Mouse (Mus musculus) kidney, adult 8-10 months (tissue): ENCODE results near the gene Zcchc10.
"Not testable (repeated sequence)": the region's sequence is repeated elsewhere in the genome, so short reads cannot be mapped to it uniquely, and the experiment has no call there.

Experiments used
- DNase-seq, 2 experiments: peaks; one replicate each; pipeline ENCODE4 v3.0.0; 2022

Zcchc10 gene

DNA sequence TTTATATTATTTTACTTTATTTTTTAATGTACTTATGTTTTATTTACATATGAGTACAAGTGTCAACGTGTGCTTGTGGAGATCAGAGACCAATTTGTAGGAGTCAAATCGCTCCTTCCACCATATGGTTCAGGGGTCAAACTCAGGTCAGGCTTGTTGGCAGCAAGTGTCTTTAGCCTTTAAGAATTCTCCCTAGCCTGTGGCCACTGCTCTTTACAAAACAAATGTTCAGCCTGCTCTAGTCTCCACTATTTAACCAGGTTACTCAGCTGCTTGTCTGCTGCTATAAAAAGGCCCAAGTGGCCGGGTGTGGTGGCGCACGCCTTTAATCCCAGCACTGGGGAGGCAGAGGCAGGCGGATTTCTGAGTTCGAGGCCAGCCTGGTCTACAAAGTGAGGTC lies 6.4 kb upstream of the Zcchc10 start:
- no peak for DNase-seq

DNA sequence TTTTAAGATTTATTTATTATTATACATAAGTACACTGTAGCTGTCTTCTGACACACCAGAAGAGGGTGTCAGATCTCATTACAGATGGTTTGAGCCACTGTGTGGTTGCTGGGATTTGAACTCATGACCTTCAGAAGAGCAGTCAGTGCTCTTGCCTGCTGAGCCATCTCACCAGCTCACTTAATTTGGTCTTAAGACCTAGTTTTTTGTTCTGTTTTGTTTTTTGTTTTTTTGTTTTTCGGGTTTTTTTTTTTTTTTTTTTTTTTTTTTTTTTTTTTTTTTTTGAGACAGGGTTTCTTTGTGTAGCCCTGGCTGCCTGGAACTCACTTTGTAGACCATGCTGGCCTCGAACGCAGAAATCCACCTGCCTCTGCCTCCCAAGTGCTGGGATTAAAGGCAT lies 5.9 kb upstream of the Zcchc10 start:
- DNase-seq = not testable (repeated sequence)

DNA sequence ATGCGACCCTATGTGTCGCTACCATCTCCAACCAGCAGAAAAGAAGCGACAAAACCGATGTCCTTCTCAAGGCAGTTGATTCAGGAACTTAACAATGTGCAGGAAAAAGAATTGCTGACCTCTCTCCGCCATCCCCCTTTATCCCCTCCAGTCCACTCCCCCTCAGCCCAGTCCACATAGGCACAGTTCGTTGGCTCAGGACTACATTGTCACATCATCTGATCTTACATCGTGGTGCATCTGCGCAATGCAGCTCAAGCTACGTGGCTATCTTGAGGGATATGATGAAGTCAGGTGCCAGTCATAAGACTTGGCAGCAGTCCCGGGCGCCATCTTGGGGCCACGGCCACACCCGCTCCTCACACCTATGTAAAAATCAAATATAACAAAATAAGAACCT lies 4.6 kb upstream of the Zcchc10 start:
- DNase-seq = not testable (repeated sequence)

DNA sequence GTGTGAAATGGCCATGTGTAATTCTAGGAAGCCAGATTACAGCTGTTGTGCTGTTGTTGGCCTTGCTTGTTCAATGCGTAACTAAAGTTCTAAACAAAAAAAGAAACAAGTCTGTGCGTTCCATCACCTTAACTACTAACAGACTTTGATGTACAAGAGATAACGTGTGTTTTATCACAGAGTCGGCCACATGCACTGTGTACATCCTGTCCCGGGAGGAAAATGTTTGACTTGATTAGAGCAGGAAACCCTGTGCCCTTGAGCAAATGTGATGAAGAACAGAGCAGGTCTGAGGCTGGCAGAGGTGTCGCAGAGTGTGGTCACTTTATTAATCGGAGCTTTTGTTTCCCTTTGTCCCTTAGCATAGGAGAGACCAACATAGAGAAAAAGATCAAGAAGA lies 5.8 kb downstream of the Zcchc10 start:
- DNase-seq = no peak

DNA sequence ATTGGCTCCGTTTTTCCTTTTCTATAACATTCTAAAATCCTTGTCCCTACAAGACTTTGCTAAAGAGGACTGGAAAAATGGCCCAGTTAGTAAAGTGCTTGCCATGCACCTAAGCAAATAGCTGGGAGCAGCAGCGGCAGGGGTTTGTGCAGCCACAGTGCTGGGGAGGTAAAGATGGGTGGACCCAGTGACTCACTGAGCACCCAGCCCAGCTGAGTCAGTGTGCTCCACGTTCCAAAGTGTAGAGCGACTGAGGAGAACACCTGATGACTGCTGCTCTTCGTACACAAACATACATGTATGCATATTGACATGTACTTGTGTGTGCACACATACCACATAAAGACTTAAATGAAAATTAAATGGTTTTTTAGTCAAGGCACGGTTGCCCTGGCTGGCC lies 6.6 kb downstream of the Zcchc10 start:
- DNase-seq = no peak

DNA sequence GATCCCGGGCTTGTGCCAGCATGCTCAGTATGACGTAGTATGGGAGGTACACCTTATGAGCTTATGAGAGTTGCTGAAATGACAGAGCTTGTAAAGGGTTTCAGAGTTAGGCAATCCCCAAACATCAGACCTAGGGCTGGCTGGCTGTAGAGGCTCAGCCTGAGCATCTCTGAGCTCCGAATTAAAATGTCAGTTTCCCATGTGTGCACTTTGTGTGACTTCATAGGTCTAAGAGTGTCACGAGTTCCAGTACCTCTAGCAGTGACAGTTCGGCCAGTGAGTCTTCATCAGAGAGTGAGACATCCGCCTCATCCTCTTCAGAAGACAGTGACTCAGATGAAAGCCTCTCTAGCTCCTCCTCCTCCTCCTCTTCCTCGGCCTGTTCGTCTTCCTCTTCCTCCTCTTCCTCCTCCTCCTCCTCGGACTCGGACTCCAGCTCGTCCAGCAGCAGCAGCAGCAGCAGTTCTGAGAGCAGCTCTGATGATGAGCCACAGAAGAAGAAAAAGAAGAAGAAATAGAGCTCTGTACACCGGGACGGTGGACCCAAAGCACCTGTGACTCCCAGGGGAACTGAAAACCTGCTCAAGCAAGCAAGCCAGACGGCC lies 7.7 kb downstream of the Zcchc10 start:
- no peak for DNase-seq

DNA sequence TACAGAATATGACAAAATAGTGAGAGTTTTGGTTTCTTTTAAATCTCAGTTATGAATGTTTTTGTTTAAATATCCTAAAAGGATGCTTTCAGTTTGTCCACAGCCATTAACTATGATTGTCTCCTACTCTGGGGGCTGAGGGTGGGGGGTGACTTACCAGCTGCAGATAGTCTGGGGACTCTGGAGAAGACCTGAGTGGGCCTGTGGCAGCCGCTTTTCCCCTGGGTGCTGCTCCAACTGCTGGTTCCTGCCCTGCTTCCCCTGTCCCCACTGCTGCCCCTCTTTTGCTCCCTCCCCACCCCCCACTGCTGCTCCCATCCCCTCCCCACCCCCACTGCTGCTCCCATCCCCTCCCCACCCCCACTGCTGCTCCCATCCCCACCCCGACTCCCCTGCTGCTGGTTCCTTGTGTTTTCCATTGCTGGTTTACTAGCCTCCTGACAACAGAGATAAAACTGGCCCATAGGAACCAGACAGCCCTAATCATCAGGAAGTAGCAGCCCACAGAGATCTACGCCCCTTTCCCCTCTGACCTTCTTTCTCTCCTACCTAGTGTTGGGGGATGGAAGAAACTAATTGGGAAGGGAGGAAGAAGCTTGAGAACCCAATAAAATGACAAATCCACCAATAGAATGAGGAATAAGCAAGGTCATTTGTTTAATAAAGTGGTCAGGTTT lies 11.2 kb downstream of the Zcchc10 start:
- no peak for DNase-seq

DNA sequence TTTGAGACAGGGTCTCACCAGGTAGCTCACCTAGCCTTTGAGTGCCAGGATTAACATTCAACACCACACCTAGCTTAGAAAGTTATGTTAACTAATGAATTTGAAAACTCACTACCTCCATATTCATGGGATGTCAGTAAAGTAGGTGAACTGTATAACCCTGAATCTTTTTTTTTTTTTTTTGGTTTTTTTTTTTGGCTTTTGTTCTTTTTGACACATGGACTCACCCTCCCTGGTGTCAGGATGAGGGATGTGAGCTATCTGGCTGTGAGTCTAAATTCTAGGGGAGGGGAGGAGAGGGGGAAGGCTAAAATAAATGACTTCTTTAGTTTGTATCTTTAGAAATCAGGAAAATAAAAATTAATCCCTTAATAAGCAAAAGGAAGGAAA lies 11.7 kb downstream of the Zcchc10 start:
- no peak for DNase-seq

DNA sequence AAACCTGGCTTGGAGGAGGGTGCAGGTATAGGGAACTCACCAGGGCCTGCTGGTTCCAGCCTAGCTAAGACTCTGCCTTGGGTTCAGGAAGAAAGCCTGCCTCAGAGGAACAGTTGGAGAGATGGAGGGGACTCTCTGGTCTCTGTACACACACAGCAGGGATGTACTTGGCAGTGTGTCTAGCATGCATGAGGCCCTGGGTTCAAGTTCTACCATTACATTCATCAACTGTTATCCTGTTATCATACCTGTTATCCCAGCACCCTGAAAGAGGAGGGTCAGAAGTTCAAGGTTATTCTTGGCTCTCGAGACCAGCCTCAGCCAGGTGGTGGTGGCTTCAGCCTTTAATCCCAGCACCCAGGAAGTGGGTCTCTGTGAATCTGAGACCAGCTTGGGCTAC lies 12.4 kb downstream of the Zcchc10 start:
- DNase-seq = no peak

DNA sequence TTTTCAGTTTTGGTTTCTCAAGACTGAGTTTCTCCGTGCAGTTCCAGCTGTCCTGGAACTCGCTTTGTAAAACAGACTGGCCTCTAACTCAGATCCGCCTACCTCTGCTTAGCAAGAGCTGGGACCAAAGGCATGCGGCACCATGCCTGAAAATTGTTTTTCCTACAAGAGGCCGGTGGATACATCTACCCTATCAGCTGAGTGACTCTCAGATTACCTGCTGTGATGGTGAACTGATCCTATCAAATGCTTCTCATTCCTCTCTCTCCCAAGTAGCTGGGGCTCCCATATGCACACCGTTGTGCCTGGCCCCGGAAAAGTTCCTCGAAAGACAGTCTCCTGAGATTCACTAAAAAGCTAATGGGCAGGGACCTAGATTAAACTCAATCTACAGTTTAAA lies 13.2 kb downstream of the Zcchc10 start:
- DNase-seq = no peak

DNA sequence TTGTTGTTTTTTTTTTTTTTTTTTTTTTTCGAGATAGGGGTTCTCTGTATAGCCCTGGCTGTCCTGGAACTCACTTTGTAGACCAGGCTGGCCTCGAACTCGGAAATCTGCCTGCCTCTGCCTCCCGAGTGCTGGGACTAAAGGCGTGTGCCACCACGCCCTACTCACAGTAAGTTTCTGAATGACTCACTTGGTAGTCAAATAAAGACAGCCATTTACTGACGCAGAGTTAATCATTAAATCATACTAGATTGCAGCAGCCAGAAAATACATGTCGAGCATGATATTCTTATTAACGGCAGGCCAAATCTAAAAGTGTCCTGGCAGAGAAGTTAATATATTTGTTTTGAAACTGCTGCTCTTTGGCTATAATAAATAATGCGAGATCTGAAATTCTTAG lies 16.5 kb downstream of the Zcchc10 start:
- not testable (repeated sequence) for DNase-seq

DNA sequence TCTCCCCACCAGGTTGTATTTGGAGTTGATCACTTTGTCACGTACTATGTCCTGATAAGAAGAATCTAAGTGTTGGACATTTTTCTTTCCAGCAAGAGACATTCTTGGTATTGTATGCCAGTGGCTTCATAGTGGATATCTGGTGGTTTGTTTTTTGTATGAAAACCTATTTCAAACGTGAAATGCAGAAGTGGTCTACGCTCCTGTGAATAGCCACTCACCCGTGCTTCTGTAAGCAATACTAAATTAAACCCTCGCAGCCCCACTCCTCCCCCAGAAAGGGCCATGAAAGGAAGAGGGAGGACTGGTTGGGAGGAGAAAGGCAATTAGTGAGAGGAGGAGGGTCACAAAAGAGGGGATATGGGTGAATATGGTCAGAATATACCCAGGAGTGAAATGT lies 18.2 kb downstream of the Zcchc10 start:
- no peak for DNase-seq

DNA sequence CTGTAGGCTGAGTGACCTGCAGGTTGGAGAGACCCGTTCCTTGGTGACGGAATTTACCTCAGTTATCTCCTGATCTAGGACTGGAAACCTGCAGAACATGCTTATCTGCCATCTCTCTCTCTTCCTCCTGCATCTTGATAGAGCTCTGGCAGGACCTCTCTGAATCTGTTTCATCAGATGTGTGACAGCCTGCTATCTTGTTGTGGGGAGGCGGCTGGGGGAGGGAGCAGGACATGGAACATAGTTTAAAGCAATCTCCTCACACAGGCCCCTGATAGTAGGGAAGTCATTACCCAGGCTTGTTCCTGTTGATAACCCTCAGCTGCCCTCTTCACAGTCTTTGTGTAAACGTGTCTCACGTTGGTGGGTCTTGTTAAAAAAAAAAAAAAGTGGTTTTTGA lies 20.8 kb downstream of the Zcchc10 start:
- DNase-seq = no peak

DNA sequence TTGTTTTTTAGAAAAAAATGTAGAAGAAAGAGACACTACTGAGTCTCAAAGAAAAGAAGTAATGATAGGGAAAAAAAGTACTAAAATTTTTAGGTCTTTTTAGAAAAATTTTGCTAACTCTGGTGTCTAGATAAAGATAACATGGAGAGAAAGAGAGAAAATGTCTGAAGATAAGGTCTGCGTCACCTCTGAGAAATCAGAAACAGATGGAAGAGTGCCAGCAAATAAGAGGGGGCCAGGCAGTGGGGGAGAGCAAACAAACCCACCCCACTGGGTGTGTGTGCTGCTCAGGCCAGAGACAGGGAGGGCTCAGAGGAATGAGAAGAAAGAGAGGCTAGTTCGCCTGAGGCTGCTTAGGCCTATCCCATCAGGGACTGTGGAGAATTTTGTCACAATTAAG lies 21.3 kb downstream of the Zcchc10 start:
- DNase-seq = no peak

DNA sequence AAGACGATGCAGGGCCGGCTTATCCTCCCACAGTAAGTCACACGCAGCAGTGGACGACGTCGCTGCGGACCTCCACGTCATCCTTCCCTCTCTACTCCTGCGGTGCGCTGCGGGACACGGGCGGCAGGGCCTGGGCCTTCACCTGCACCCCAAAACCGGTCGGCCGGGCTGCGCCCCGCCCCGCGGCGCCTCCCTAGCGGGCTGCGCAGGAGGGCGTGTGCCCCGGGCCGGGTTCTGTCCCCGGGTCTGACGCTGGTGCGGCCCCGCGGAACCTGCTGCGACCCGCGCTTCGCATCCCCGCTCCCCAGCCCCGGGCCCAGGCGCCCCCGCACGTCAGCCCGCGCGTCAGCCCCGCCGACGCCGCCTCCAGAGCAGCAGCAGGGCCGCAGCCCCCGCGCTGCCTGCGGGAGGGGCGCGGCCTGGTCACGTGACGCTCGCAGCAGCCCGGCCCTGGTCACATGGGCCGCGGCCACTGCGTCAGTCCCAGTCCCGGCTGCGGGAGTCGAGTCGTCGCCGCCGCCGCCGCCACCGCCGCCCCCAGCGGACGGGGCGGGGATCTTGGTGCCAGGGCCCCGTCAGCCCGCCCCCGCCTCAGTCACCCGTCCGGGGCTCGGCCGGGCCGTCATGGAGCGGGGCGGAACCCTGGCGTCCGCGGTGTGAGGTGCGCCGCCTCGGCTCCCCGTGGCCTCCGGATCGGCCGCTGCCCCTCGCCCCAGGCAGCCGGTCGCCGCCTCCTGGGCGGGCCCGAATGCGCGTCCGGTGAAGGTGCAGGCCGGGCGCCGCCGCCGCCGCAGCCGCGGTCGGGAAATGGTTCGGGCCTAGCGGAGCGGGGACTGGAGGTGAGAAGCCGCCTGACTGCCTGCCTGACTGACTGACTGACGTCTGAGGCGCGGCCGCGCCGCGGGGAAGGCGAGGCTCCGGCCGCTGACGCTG lies 26.1 kb downstream of the Zcchc10 start, which contains the start of gene Aff4:
Gene Aff4, plus strand, starts transcription at position 543 of the 933 bp plus-strand sequence.
- peak; percentile 85 for DNase-seq

DNA sequence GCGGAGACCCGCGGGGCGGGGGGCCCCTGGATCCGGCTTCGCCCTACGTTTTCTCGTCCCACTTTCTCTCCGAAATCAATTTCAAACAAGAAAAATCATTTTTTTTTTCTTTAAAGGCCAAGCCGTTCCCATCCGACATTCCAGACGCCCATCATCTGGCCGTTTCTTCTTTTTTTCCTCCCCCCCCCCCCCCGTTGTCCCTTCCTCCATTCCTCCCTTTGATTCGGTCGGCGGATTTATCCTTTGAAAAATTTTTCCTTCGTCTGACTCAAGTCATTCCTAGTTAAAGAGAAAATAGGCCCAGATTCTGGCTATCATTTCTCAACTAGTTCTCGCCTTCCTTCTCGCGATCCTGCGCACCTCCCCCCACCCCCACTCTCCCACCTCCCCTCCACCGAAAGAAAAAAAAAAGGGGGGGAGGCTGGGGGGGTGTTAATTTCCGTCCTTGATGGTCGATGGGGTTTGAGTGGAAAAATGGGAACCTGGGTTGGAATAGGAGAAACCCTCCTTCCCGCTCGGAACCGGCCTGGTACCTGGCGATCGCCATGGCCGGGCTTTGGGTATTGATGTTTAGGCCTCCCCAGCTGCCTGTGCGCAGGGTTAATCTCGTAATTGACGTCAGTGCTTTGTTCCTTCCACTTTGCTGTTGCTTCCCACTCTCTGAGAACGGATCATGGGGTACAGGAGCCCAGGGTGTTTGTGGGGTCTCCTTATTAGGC lies 26.9 kb downstream of the Zcchc10 start:
- DNase-seq = peak; percentile 33 to 35

DNA sequence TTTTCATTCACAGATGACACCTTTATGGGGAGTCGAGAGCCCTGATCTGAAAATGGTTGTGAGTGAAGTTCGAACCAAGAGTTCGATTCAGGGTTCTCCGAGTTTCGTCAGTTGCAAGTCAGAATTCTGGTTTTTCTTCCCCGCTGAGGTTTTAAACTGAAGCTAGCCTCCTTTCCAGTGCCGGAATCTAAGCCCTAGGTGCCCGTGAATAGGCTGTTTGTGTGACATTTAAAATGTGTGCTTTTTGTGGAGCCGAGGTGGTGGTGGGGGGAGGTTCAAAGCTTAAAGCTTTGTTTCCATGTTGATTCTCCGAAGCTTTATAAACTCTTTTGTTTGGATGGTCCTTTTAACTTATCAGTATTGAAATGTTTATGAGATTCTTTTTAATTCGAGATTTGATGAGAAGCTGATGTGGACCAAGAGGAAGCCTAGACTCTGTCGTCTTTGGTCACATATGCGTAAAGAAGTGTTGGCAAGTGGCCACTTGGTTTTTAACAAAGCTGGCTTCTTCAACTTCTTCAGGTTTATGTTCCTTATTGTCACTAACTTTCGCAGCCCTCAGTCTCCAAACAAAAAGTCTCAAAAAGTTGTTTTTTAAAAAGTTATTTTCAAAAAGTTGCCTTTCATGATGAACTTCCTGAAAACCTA lies 27.6 kb downstream of the Zcchc10 start:
- DNase-seq = no peak

DNA sequence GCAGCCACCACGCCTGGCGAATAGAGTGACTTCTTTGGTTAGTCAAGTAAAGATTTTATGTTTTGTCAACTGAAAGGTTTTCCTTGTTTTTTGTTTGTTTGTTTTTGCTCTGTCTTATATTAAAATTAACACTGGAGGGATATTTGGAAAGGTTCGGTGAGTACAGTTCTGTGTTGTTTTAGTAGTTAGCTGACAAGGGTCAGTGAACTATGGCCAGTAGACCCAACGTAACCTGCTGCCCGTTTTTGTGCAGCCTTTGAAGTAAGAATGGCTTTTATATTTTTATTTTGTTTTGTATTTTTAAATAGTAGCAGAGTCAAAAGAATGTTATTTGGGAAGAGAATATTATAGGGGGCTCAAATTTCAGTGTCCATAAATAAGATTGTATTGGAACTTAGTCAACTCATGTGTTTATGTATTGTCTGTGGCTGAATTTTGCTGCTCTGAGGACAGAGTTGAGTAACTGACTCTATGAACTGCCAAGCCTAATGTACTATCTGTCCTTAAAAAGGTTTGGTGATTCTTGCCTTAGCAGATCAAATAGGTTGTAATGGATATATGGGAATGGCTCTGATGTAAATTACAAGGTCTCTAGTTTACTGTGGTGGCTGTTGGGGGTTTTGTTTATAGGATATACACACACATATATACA lies 34.2 kb downstream of the Zcchc10 start:
- no peak for DNase-seq

DNA sequence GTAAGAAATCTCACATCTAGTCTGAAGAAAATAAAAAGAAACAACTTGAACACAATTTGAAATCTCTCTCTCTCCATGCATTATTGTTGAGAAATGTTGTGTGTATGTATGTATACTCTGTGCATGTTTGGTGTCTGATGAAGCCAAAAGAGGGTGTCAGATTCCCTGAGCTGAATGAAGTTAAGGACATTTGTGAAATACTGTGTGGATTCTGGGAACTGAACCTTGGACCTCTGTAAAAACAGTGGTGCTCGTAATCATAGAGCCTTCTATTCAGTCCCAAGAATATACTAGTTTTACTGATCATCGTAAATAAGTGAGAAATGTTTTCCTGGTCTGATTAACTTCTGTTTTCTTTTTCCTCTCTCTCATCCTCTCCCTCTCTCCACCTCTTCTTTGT lies 42.6 kb downstream of the Zcchc10 start:
- no peak for DNase-seq

DNA sequence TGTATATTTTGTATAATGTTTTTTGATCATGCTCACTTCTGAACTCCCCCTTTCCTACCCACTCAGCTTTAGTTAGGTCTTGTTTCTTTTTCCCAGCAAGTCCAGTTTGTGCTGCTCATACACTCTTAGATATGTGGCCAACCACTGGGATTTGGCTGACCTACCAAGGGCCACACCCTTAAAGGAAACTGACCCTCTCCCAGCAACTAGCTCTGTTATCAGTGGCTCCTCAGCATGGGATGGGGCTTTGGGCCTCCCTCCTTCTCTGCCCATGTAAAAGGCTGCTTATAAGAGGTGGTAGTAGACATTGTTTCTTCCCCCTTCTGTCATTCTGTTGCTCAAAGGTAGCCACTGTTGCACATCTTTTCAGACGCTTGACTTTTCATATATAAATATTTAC lies 54.4 kb downstream of the Zcchc10 start:
- no peak for DNase-seq
